Mouse (Mus musculus): ENCODE measurements around the gene Spaca4. TPM values are rescaled to one million over a fixed set of nuclear protein-coding genes. Genes with fewer than 3 reads are reported as not detected.
A peak's percentile ranks its signal among the peaks of the same experiment; 100 is the strongest.

Spaca4 gene
- total and polyA plus RNA-seq, 2 experiments from 2014 or later, result not detected

DNA sequence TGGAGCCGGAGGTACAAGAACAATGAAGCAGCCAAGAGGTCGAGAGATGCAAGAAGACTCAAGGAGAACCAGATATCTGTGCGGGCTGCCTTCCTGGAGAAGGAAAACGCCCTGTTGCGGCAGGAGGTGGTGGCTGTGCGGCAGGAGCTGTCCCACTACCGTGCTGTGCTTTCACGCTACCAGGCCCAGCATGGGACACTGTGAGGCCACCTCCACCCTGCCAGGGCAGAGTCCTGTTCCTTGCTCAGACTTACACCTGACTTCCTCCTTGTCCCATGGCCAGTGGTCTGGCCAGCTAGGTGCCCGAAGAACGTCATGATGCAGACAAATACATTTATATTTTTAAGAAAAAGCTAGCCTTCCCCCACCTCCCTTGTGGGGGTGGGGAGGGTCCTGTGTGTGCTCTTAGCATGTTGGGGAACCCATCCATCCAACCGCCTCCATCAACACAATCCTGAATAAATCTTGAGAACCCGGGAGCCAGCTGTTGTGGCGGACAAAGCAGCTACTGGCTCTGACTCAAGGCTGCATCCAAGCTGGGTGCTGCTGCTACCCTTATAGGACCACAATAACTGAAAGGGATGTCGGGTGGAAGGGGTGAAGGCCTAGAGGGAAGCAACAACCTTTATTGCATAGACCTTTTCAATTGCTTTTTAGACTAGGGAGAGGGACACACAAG is 15.8 kb downstream of the Spaca4 start:
- DNase-seq (ENCODE audit: low spot score) (no peak), ATAC-seq (no peak)
- no peak overlapping the region for H3K9ac ChIP-seq (replicated peaks; ENCODE audit: low read length)
- 0 out of 2 replicates have a peak overlapping the region, but pooled peaks have one; percentile 5 for H3K4me2 ChIP-seq (ENCODE audit: low read depth, low read length)
- 54% methylated on average over 14 of the region's 14 CpGs for WGBS
- H3K4me1 ChIP-seq (ENCODE audit: insufficient read depth, low read length), result peaks cover 33% of the 10 kb centered on the region
- no peak for TF ChIP-seq CTCF (IDR thresholded peaks at IDR 0.05; ENCODE audit: low read depth)
- no peaks in the 10 kb centered on the region for H3K9me3 ChIP-seq (ENCODE audit: low read length)
- H3K27ac ChIP-seq, result peak overlapping the region; percentile 41
- H3K4me3 ChIP-seq (ENCODE audit: low read length), result no peak overlapping the region
- H3K36me3 ChIP-seq (ENCODE audit: insufficient read depth, low read length), result peaks cover 27% of the 10 kb centered on the region
- H3K27me3 ChIP-seq (ENCODE audit: insufficient read depth, low read length), result no peaks in the 10 kb centered on the region

DNA sequence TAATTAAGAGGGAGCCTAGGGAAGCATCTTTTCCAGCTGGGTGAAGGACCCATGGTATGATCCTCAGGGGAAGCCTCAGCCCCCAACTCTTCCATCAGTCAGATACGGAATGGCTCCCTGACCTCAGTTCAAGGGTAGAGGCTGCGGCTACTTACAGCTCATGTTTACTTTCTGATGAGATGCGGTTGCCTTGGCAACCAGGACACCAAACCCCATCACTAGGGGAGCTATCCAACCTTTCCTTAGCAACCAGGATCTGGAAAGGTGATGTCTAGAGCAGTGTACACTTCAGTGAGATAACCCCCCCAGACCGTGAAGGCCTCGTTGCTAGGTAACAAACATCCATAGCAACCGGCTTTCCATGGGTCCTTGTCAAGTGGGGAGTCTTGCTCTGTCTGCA is 16.6 kb downstream of the Spaca4 start:
- Histone ChIP-seq H3K9me3 (ENCODE audit: low read length) (no peaks in the 10 kb centered on the region), H3K4me2 (ENCODE audit: low read depth, low read length) (0 out of 2 replicates have a peak overlapping the region, but pooled peaks have one; percentile 5), H3K9ac (replicated peaks; ENCODE audit: low read length) (no peak overlapping the region), H3K27ac (peak overlapping the region; percentile 41; the same call in 1 of the 2 replicates), H3K36me3 (ENCODE audit: insufficient read depth, low read length) (peaks cover 27% of the 10 kb centered on the region), H3K4me3 (ENCODE audit: low read length) (no peak overlapping the region), H3K4me1 (ENCODE audit: insufficient read depth, low read length) (peaks cover 33% of the 10 kb centered on the region), H3K27me3 (ENCODE audit: insufficient read depth, low read length) (no peaks in the 10 kb centered on the region)
- WGBS, result 26% methylated on average over 6 of the region's 6 CpGs
- DNase-seq (ENCODE audit: low spot score) (peak; percentile 73), ATAC-seq (no peak)
- no peak for TF ChIP-seq CTCF (IDR thresholded peaks at IDR 0.05; ENCODE audit: low read depth)

- WGBS, result 56% methylated on average over 13 of the region's 13 CpGs
- TF ChIP-seq CTCF (IDR thresholded peaks at IDR 0.05; ENCODE audit: low read depth), result no peak
- Histone ChIP-seq H3K4me2 (ENCODE audit: low read depth, low read length) (peak overlapping the region; percentile 90), H3K27me3 (ENCODE audit: insufficient read depth, low read length) (no peaks in the 10 kb centered on the region), H3K4me1 (ENCODE audit: insufficient read depth, low read length) (peaks cover 39% of the 10 kb centered on the region), H3K36me3 (ENCODE audit: insufficient read depth, low read length) (peaks cover 26% of the 10 kb centered on the region), H3K9ac (replicated peaks; ENCODE audit: low read length) (no peak overlapping the region), H3K9me3 (ENCODE audit: low read length) (no peaks in the 10 kb centered on the region), H3K4me3 (ENCODE audit: low read length) (no peak overlapping the region), H3K27ac (peak overlapping the region; percentile 82)
- DNase-seq (ENCODE audit: low spot score), result no peak
- ATAC-seq, result no peak
Observed at GRCm38 (mm10) chr7:45708221-45708761, 17.3 kb downstream of the Spaca4 start.

DNA sequence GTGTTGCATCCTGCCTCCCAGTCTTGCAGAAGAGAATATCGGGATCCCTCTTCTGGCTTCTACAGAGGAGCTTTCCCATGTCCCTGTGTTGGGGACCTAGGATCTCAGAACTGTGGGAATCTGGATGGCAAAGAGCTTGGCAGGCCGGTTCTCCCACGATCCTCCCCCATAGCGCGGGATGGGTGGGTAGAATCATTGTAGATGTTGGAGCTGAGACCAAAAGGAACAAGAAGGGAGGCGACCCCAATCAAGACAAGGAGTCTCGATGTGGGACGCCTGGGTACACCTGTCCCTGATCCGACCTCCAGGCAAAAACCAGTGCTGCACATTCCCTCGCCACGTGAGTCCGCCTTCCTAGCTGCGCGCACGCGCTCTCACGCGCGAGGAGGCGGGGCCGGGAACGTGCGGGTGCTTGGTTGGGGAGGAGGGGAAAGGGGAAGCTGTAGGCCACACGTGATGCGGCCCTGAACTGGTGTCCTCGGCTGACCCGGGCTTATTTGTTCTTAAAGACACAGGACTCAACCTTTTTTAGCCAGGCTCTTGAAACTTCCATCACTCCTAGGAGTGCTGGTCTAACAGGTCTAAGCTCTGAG is 18.1 kb downstream of the Spaca4 start:
- peak; percentile 94 for DNase-seq (ENCODE audit: low spot score)
- peak overlapping the region; percentile 90 for H3K4me2 ChIP-seq (ENCODE audit: low read depth, low read length)
- no peaks in the 10 kb centered on the region for H3K9me3 ChIP-seq (ENCODE audit: low read length)
- under 1% methylated on average over 27 of the region's 27 CpGs for WGBS
- peak; percentile 16 for ATAC-seq
- H3K9ac ChIP-seq (replicated peaks; ENCODE audit: low read length), result peak overlapping the region; percentile 9
- peak overlapping the region; percentile 82 for H3K27ac ChIP-seq
- H3K4me3 ChIP-seq (ENCODE audit: low read length), result peak overlapping the region; percentile 49
- H3K27me3 ChIP-seq (ENCODE audit: insufficient read depth, low read length), result no peaks in the 10 kb centered on the region
- no peak for TF ChIP-seq CTCF (IDR thresholded peaks at IDR 0.05; ENCODE audit: low read depth)
- peaks cover 17% of the 10 kb centered on the region for H3K36me3 ChIP-seq (ENCODE audit: insufficient read depth, low read length)
- H3K4me1 ChIP-seq (ENCODE audit: insufficient read depth, low read length), result peaks cover 42% of the 10 kb centered on the region

DNA sequence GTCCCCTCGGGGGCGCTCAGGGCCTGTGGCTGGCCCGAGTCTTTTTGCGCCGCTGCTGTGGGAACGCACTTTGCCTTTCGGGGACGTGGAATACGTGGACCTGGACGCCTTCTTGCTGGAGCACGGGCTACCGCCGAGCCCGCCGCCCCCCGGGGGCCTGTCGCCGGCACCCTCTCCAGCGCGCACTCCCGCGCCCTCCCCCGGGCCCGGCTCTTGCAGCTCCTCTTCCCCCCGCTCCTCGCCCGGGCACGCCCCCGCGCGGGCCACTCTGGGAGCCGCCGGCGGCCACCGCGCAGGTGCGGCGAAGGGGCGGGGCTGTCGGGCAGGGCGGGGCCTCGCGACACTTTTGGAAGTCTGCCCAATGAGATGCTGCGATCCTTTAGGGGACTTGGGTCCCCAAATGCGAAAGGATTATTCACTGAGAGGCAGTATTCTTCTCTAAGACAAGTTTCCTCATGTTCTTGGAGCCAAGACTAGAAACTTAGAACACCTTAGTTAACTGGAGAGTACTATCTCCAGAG is 18.8 kb downstream of the Spaca4 start:
- Histone ChIP-seq H3K36me3 (ENCODE audit: insufficient read depth, low read length) (peaks cover 10% of the 10 kb centered on the region), H3K27ac (peak overlapping the region; percentile 82), H3K9me3 (ENCODE audit: low read length) (no peaks in the 10 kb centered on the region), H3K4me3 (ENCODE audit: low read length) (peak overlapping the region; percentile 49), H3K27me3 (ENCODE audit: insufficient read depth, low read length) (no peaks in the 10 kb centered on the region), H3K9ac (replicated peaks; ENCODE audit: low read length) (peak overlapping the region; percentile 63), H3K4me2 (ENCODE audit: low read depth, low read length) (peak overlapping the region; percentile 90), H3K4me1 (ENCODE audit: insufficient read depth, low read length) (peaks cover 42% of the 10 kb centered on the region)
- no peak for TF ChIP-seq CTCF (IDR thresholded peaks at IDR 0.05; ENCODE audit: low read depth)
- no peak; the same call in 1 of the 2 replicates for ATAC-seq
- DNase-seq (ENCODE audit: low spot score), result peak; percentile 91
- under 1% methylated on average over 41 of the region's 45 CpGs for WGBS

DNA sequence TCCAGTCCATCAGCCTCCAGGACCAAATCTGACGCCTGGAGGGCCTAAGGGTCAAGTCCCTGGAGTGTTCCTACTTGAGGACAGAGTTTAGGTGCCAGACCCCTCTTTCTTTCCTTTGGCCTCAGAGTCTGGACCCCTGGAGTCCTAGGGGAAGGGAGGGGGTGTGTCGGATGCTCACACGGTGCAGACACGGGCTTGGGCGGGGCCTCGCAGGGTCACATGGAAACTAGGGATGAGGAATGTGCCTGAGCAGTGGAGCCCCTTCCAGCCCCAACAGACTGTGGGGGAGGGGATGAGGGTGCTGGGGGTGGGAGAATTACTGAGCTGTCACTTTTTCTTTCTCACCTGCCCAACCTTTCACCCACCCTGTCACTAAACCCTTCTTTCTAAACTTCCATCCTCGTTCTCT is 19.7 kb downstream of the Spaca4 start:
- WGBS, result 0% methylated on average over 7 of the region's 7 CpGs
- Histone ChIP-seq H3K27me3 (ENCODE audit: insufficient read depth, low read length) (no peaks in the 10 kb centered on the region), H3K36me3 (ENCODE audit: insufficient read depth, low read length) (peaks cover 4% of the 10 kb centered on the region), H3K4me3 (ENCODE audit: low read length) (peak overlapping the region; percentile 49), H3K9ac (replicated peaks; ENCODE audit: low read length) (peak overlapping the region; percentile 63; the same call in 1 of the 2 replicates), H3K27ac (peak overlapping the region; percentile 82), H3K4me1 (ENCODE audit: insufficient read depth, low read length) (peaks cover 48% of the 10 kb centered on the region), H3K9me3 (ENCODE audit: low read length) (no peaks in the 10 kb centered on the region), H3K4me2 (ENCODE audit: low read depth, low read length) (peak overlapping the region; percentile 90)
- ATAC-seq (no peak), DNase-seq (ENCODE audit: low spot score) (peak; percentile 39)
- TF ChIP-seq CTCF (IDR thresholded peaks at IDR 0.05; ENCODE audit: low read depth), result no peak
